Mouse (Mus musculus) left cerebral cortex, postnatal 25 days (tissue): ENCODE measurements at regions not wholly inside any gene's neighbourhood (a gene's known extent, or its start where the extent isn't known, plus 50 kb on each side); places are given as distances from the start of the nearest gene placed in this dataset.
"Not testable (repeated sequence)": the region's sequence is repeated elsewhere in the genome, so short reads cannot be mapped to it uniquely, and the experiment has no call there.

Experiments
- DNase-seq, 2 experiments: peaks; one replicate each; pipeline ENCODE4 v3.0.0; 2022; ENCODE audit warnings: low spot score in 2 of 2, mixed read lengths in 1 of 2
- intact Hi-C: fragments of 180-260 bp; cut with DNase I; formaldehyde crosslinking; loops from one replicate; pipeline ENCODE4 v1.15.1; 2025

- DNase-seq, intact Hi-C loops: not testable (repeated sequence)
These were observed 236.9 kb upstream of the Tmem196 start for GRCm38 (mm10) chr12:119708715-119709114.

GRCm38 (mm10) chr12:119730789-119731188, 214.8 kb upstream of the Tmem196 start:
- intact Hi-C loops: no loop called here
- no peak for DNase-seq

GRCm38 (mm10) chr12:119762580-119762979, 183.0 kb upstream of the Tmem196 start:
- no peak for DNase-seq
- intact Hi-C loops: no loop called here

- intact Hi-C loops: no loop called here
- DNase-seq: no peak
These were observed 182.2 kb upstream of the Tmem196 start for GRCm38 (mm10) chr12:119763292-119763976.

GRCm38 (mm10) chr12:119777559-119777958, 168.1 kb upstream of the Tmem196 start:
- intact Hi-C loops: no loop called here

GRCm38 (mm10) chr12:119807692-119808091, 137.9 kb upstream of the Tmem196 start:
- intact Hi-C loops: no loop called here
- no peak for DNase-seq

More at GRCm38 (mm10) chr12:119777559-119777958, 168.1 kb upstream of the Tmem196 start:
- no peak for DNase-seq

GRCm38 (mm10) chr12:119816225-119816624, 129.4 kb upstream of the Tmem196 start:
- DNase-seq: no peak
- intact Hi-C loops: no loop called here

- intact Hi-C loops: no loop called here
- peak in 1 of 2 experiments; percentile 17 for DNase-seq
These were observed 106.5 kb upstream of the Tmem196 start for GRCm38 (mm10) chr12:119839119-119839518.

- intact Hi-C loops: no loop called here
- DNase-seq: no peak
These were observed 63.9 kb upstream of the Tmem196 start for GRCm38 (mm10) chr12:119881744-119882143.

GRCm38 (mm10) chr12:119890030-119890429, 55.6 kb upstream of the Tmem196 start:
- intact Hi-C loops: no loop called here
- no peak for DNase-seq
